Mouse (Mus musculus): ENCODE results near the gene Gm20792. TPM values are rescaled to one million over a fixed set of nuclear protein-coding genes. Genes with fewer than 3 reads are reported as not detected.

Gene Gm20792
- not detected for total RNA-seq (2023)

GRCm38 (mm10) chrY:48311555-48311954 lies at the start of gene Gm20792:
Gene Gm20792, plus strand, starts transcription at chrY:48311855.

